Mouse (Mus musculus): ENCODE data around the gene C1rb. TPM values are rescaled to one million over a fixed set of nuclear protein-coding genes. Genes with fewer than 3 reads are reported as not detected.
"Not testable (repeated sequence)": the region's sequence is repeated elsewhere in the genome, so short reads cannot be mapped to it uniquely, and the experiment has no call there.

Gene C1rb
- not detected in 2 replicates for polyA plus RNA-seq (2015; fragmentation: Nextera tagmentation; extraction: Ambion mirVana)

- H3K4me2 ChIP-seq (ENCODE audit: low read depth, low read length), result no peak within 1 kb of the TSS
- no peaks in the 10 kb centered on the region for H3K4me1 ChIP-seq (replicated peaks; ENCODE audit: control insufficient read depth, insufficient read depth, low read length)
- no peaks in the 10 kb centered on the region for H3K9me3 ChIP-seq (ENCODE audit: control insufficient read depth, low read length)
- 2% methylated on average over 8 of the region's 8 CpGs for WGBS
- no peaks in the 10 kb centered on the region for H3K36me3 ChIP-seq (ENCODE audit: control insufficient read depth, insufficient read depth, low read length)
- peak within 1 kb of the TSS; percentile 28; the same call in 1 of the 2 replicates for H3K9ac ChIP-seq (ENCODE audit: low read length)
- no peaks in the 10 kb centered on the region for H3K27me3 ChIP-seq (ENCODE audit: control insufficient read depth, insufficient read depth, low read depth, low read length)
- no peak for ATAC-seq (ENCODE audit: low read depth)
- H3K27ac ChIP-seq (ENCODE audit: low read length), result no peak within 1 kb of the TSS
- no peak within 1 kb of the TSS for H3K4me3 ChIP-seq (ENCODE audit: low read length)
Measured at GRCm38 (mm10) chr6:124570026-124570425, at the start of gene C1rb. Gene C1rb, plus strand, starts transcription at chr6:124570294.

- H3K4me3 ChIP-seq (ENCODE audit: low read length); H3K27me3 ChIP-seq (ENCODE audit: control insufficient read depth, insufficient read depth, low read depth, low read length); H3K36me3 ChIP-seq (ENCODE audit: control insufficient read depth, insufficient read depth, low read length); H3K9ac ChIP-seq (ENCODE audit: low read length); ATAC-seq (ENCODE audit: low read depth); H3K4me2 ChIP-seq (ENCODE audit: low read depth, low read length); H3K27ac ChIP-seq (ENCODE audit: low read length); H3K4me1 ChIP-seq (replicated peaks; ENCODE audit: control insufficient read depth, insufficient read depth, low read length); H3K9me3 ChIP-seq (ENCODE audit: control insufficient read depth, low read length): not testable (repeated sequence)
- 69% methylated on average over 7 of the region's 7 CpGs for WGBS
Measured at GRCm38 (mm10) chr6:124522082-124522481, 48.0 kb upstream of the C1rb start.

GRCm38 (mm10) chr6:124527881-124528280 is 42.2 kb upstream of the C1rb start:
- Histone ChIP-seq H3K9me3 (ENCODE audit: control insufficient read depth, low read length) (no peaks in the 10 kb centered on the region), H3K27ac (ENCODE audit: low read length) (no peak overlapping the region), H3K36me3 (ENCODE audit: control insufficient read depth, insufficient read depth, low read length) (no peaks in the 10 kb centered on the region), H3K4me2 (ENCODE audit: low read depth, low read length) (no peak overlapping the region), H3K27me3 (ENCODE audit: control insufficient read depth, insufficient read depth, low read depth, low read length) (no peaks in the 10 kb centered on the region), H3K4me1 (replicated peaks; ENCODE audit: control insufficient read depth, insufficient read depth, low read length) (no peaks in the 10 kb centered on the region), H3K4me3 (ENCODE audit: low read length) (no peak overlapping the region), H3K9ac (ENCODE audit: low read length) (no peak overlapping the region)
- WGBS, result 49% methylated on average over 3 of the region's 3 CpGs
- no peak for ATAC-seq (ENCODE audit: low read depth)

GRCm38 (mm10) chr6:124531077-124531476 is 39.0 kb upstream of the C1rb start:
- no peak for ATAC-seq (ENCODE audit: low read depth)
- no peak overlapping the region for H3K4me3 ChIP-seq (ENCODE audit: low read length)
- H3K27ac ChIP-seq (ENCODE audit: low read length), result no peak overlapping the region
- 73% methylated on average over 8 of the region's 8 CpGs for WGBS
- no peaks in the 10 kb centered on the region for H3K27me3 ChIP-seq (ENCODE audit: control insufficient read depth, insufficient read depth, low read depth, low read length)
- no peak overlapping the region for H3K9ac ChIP-seq (ENCODE audit: low read length)
- no peaks in the 10 kb centered on the region for H3K4me1 ChIP-seq (replicated peaks; ENCODE audit: control insufficient read depth, insufficient read depth, low read length)
- H3K4me2 ChIP-seq (ENCODE audit: low read depth, low read length), result no peak overlapping the region
- no peaks in the 10 kb centered on the region for H3K9me3 ChIP-seq (ENCODE audit: control insufficient read depth, low read length)
- H3K36me3 ChIP-seq (ENCODE audit: control insufficient read depth, insufficient read depth, low read length), result no peaks in the 10 kb centered on the region

- not testable (repeated sequence) for ATAC-seq (ENCODE audit: low read depth); H3K4me1 ChIP-seq (replicated peaks; ENCODE audit: control insufficient read depth, insufficient read depth, low read length)
- WGBS, result 56% methylated on average over 8 of the region's 8 CpGs
Measured at GRCm38 (mm10) chr6:124536125-124536829, 33.8 kb upstream of the C1rb start.

GRCm38 (mm10) chr6:124541176-124541575 is 28.9 kb upstream of the C1rb start:
- not testable (repeated sequence) for H3K9me3 ChIP-seq (ENCODE audit: control insufficient read depth, low read length); ATAC-seq (ENCODE audit: low read depth); H3K36me3 ChIP-seq (ENCODE audit: control insufficient read depth, insufficient read depth, low read length); H3K4me1 ChIP-seq (replicated peaks; ENCODE audit: control insufficient read depth, insufficient read depth, low read length); H3K27ac ChIP-seq (ENCODE audit: low read length); H3K4me3 ChIP-seq (ENCODE audit: low read length); H3K27me3 ChIP-seq (ENCODE audit: control insufficient read depth, insufficient read depth, low read depth, low read length); H3K4me2 ChIP-seq (ENCODE audit: low read depth, low read length); H3K9ac ChIP-seq (ENCODE audit: low read length)
- 70% methylated on average over 2 of the region's 2 CpGs for WGBS

More at GRCm38 (mm10) chr6:124536125-124536829, 33.8 kb upstream of the C1rb start:
- not testable (repeated sequence) for H3K27me3 ChIP-seq (ENCODE audit: control insufficient read depth, insufficient read depth, low read depth, low read length); H3K4me3 ChIP-seq (ENCODE audit: low read length); H3K27ac ChIP-seq (ENCODE audit: low read length); H3K9me3 ChIP-seq (ENCODE audit: control insufficient read depth, low read length); H3K36me3 ChIP-seq (ENCODE audit: control insufficient read depth, insufficient read depth, low read length); H3K9ac ChIP-seq (ENCODE audit: low read length); H3K4me2 ChIP-seq (ENCODE audit: low read depth, low read length)

GRCm38 (mm10) chr6:124542284-124542683 is 27.8 kb upstream of the C1rb start, which contains the start of gene C1s1:
Gene C1s1, minus strand, starts transcription at chr6:124542359.
- not testable (repeated sequence) for H3K4me3 ChIP-seq (ENCODE audit: low read length); H3K27me3 ChIP-seq (ENCODE audit: control insufficient read depth, insufficient read depth, low read depth, low read length); H3K9me3 ChIP-seq (ENCODE audit: control insufficient read depth, low read length); H3K4me1 ChIP-seq (replicated peaks; ENCODE audit: control insufficient read depth, insufficient read depth, low read length); H3K36me3 ChIP-seq (ENCODE audit: control insufficient read depth, insufficient read depth, low read length); H3K9ac ChIP-seq (ENCODE audit: low read length); H3K27ac ChIP-seq (ENCODE audit: low read length); H3K4me2 ChIP-seq (ENCODE audit: low read depth, low read length)
- 0% methylated on average over 1 of the region's 1 CpGs for WGBS
- ATAC-seq (ENCODE audit: low read depth), result peak; percentile 59

- 74% methylated on average over 5 of the region's 6 CpGs for WGBS
- no peaks in the 10 kb centered on the region for H3K9me3 ChIP-seq (ENCODE audit: control insufficient read depth, low read length)
Measured at GRCm38 (mm10) chr6:124544466-124544865, 25.6 kb upstream of the C1rb start.

GRCm38 (mm10) chr6:124545425-124545824 is 24.7 kb upstream of the C1rb start:
- 77% methylated on average over 2 of the region's 2 CpGs for WGBS
- Histone ChIP-seq H3K4me2 (ENCODE audit: low read depth, low read length) (no peak overlapping the region), H3K27ac (ENCODE audit: low read length) (no peak overlapping the region), H3K9me3 (ENCODE audit: control insufficient read depth, low read length) (no peaks in the 10 kb centered on the region), H3K4me3 (ENCODE audit: low read length) (no peak overlapping the region), H3K27me3 (ENCODE audit: control insufficient read depth, insufficient read depth, low read depth, low read length) (no peaks in the 10 kb centered on the region), H3K9ac (ENCODE audit: low read length) (no peak overlapping the region), H3K36me3 (ENCODE audit: control insufficient read depth, insufficient read depth, low read length) (no peaks in the 10 kb centered on the region), H3K4me1 (replicated peaks; ENCODE audit: control insufficient read depth, insufficient read depth, low read length) (no peaks in the 10 kb centered on the region)
- ATAC-seq (ENCODE audit: low read depth), result no peak

More at GRCm38 (mm10) chr6:124544466-124544865, 25.6 kb upstream of the C1rb start:
- no peak overlapping the region for H3K27ac ChIP-seq (ENCODE audit: low read length)
- H3K4me1 ChIP-seq (replicated peaks; ENCODE audit: control insufficient read depth, insufficient read depth, low read length), result no peaks in the 10 kb centered on the region
- H3K36me3 ChIP-seq (ENCODE audit: control insufficient read depth, insufficient read depth, low read length), result no peaks in the 10 kb centered on the region
- H3K4me2 ChIP-seq (ENCODE audit: low read depth, low read length), result no peak overlapping the region
- ATAC-seq (ENCODE audit: low read depth), result no peak
- H3K27me3 ChIP-seq (ENCODE audit: control insufficient read depth, insufficient read depth, low read depth, low read length), result no peaks in the 10 kb centered on the region
- no peak overlapping the region for H3K4me3 ChIP-seq (ENCODE audit: low read length)
- no peak overlapping the region for H3K9ac ChIP-seq (ENCODE audit: low read length)
